8 mouse cellular contexts compared by ENCODE assay signal in the genomic region with DNA sequence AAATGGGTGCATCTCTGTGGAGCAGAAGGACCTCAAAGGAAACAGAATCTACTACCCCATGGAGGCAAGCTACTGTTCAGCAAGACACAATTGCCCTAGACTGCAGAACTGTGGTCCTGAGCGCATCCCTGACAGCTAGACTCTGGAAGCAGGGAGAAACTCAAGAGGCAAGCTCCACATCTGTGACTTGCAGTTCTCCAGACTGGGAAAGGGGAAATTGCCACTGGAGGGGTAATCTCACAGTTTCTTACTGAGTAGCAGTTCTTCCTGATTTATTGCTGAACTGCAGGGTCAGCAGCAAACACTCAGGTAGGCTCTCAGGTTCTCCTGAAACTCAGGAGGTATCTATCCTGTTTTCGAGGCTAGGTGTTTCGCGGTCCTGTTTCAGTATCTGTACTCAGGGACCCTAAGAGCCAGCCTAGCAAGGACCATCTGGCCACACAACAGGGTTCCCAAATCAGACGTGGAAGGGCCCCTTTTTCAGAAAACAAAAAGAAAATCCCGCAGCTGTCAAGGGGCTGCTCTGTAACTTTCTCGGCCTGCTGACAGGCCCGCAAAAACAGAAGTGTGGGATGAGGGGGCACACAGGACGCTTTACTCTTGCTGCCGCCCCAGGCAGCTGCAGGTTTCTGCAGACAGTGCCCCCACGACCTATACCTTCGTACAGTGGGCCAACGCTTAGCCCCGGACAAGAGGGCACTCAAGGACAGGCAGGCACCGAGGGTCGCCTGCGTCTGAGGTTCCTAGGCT. TPM values are rescaled to one million over a fixed set of nuclear protein-coding genes. Genes with fewer than 3 reads are reported as not detected.
DNase-seq lines count a peak whose midpoint lies in the region; ATAC-seq and TF ChIP-seq lines count a peak whose summit lies in the region.

No protein-coding gene starts in this region.

- H3K4me1 ChIP-seq in heart, embryonic 16.5 days (ENCODE audit: control insufficient read depth, insufficient read depth, low read length): peaks cover 20% of the 10 kb centered on the region
- peaks cover 46% of the 10 kb centered on the region for H3K4me1 ChIP-seq in G1E (ENCODE audit: insufficient read depth, low read depth, low read length)
- H3K4me1 ChIP-seq in forebrain, embryonic 11.5 days (replicated peaks; ENCODE audit: control insufficient read depth, insufficient read depth, low read length): peaks cover 6% of the 10 kb centered on the region; the same call in 1 of the 2 replicates
- H3K4me1 ChIP-seq in liver, embryonic 11.5 days (replicated peaks; ENCODE audit: control insufficient read depth, insufficient read depth, low read length): peaks cover 24% of the 10 kb centered on the region

- H3K27ac ChIP-seq in heart, embryonic 16.5 days (ENCODE audit: low read length): peak overlapping the region; percentile 91
- H3K27ac ChIP-seq in forebrain, embryonic 11.5 days (ENCODE audit: low read depth, low read length): no peak overlapping the region
- H3K27ac ChIP-seq in liver, embryonic 11.5 days (ENCODE audit: low read depth, low read length): peak overlapping the region; percentile 79

- TF ChIP-seq CTCF in G1E (IDR thresholded peaks at IDR 0.05; ENCODE audit: low read depth, low read length): no peak

- H3K27me3 ChIP-seq in heart, embryonic 16.5 days (ENCODE audit: control insufficient read depth, insufficient read depth, low read length): no peaks in the 10 kb centered on the region
- no peaks in the 10 kb centered on the region for H3K27me3 ChIP-seq in G1E (ENCODE audit: insufficient read depth, low read length)
- H3K27me3 ChIP-seq in forebrain, embryonic 11.5 days (ENCODE audit: control insufficient read depth, insufficient read depth, low read length): no peaks in the 10 kb centered on the region
- H3K27me3 ChIP-seq in liver, embryonic 11.5 days (replicated peaks; ENCODE audit: control insufficient read depth, insufficient read depth, low read length): no peaks in the 10 kb centered on the region
- H3K27me3 ChIP-seq in splenic B cell, adult 2 months (ENCODE audit: control insufficient read depth, insufficient read depth, low read length, poor library complexity, severe bottlenecking): no peaks in the 10 kb centered on the region

- H3K4me2 ChIP-seq in heart, embryonic 16.5 days (ENCODE audit: low read depth, low read length): peak overlapping the region; percentile 83
- peak overlapping the region; percentile 87 for H3K4me2 ChIP-seq in forebrain, embryonic 11.5 days (ENCODE audit: low read depth, low read length, severe bottlenecking)
- peak overlapping the region; percentile 95 for H3K4me2 ChIP-seq in liver, embryonic 11.5 days

- H3K4me3 ChIP-seq in heart, embryonic 16.5 days (ENCODE audit: low read length): peak overlapping the region; percentile 93
- H3K4me3 ChIP-seq in G1E (ENCODE audit: low read depth, low read length): peak overlapping the region; percentile 77
- H3K4me3 ChIP-seq in forebrain, embryonic 11.5 days (ENCODE audit: low read depth, low read length): peak overlapping the region; percentile 90
- H3K4me3 ChIP-seq in liver, embryonic 11.5 days (ENCODE audit: low read depth, low read length): peak overlapping the region; percentile 93

- H3K36me3 ChIP-seq in heart, embryonic 16.5 days (ENCODE audit: control insufficient read depth, insufficient read depth): no peaks in the 10 kb centered on the region; the same call in 1 of the 2 replicates
- peaks cover 39% of the 10 kb centered on the region for H3K36me3 ChIP-seq in G1E (replicated peaks)
- H3K36me3 ChIP-seq in forebrain, embryonic 11.5 days (ENCODE audit: control insufficient read depth, insufficient read depth, low read length): no peaks in the 10 kb centered on the region; the same call in 1 of the 2 replicates
- H3K36me3 ChIP-seq in liver, embryonic 11.5 days (ENCODE audit: control insufficient read depth, insufficient read depth, low read length): no peaks in the 10 kb centered on the region; the same call in 1 of the 2 replicates
- no peaks in the 10 kb centered on the region for H3K36me3 ChIP-seq in splenic B cell, adult 2 months (ENCODE audit: control insufficient read depth, insufficient read depth, low read length, poor library complexity, severe bottlenecking)

- no peaks in the 10 kb centered on the region for H3K9me3 ChIP-seq in heart, embryonic 16.5 days (replicated peaks; ENCODE audit: control insufficient read depth, low read length)
- no peaks in the 10 kb centered on the region for H3K9me3 ChIP-seq in G1E (replicated peaks)
- no peaks in the 10 kb centered on the region for H3K9me3 ChIP-seq in forebrain, embryonic 11.5 days (ENCODE audit: control insufficient read depth, low read length)
- no peaks in the 10 kb centered on the region for H3K9me3 ChIP-seq in liver, embryonic 11.5 days (ENCODE audit: control insufficient read depth, low read length)

- no peak; the same call in 1 of the 2 replicates for ATAC-seq in heart, embryonic 16.5 days (replicated peaks; ENCODE audit: extremely low read depth, insufficient read depth, low FRiP score)
- ATAC-seq in G1E (ENCODE audit: extremely low read depth, insufficient number of reproducible peaks, low FRiP score, poor library complexity, severe bottlenecking): no peak
- no peak for ATAC-seq in forebrain, embryonic 11.5 days (replicated peaks; ENCODE audit: low FRiP score)
- ATAC-seq in liver, embryonic 11.5 days (replicated peaks; ENCODE audit: low FRiP score): no peak
- ATAC-seq in CD4-positive, CD25-positive, alpha-beta regulatory T cell, adult 4 months: no peak

- peak overlapping the region; percentile 96 for H3K9ac ChIP-seq in heart, embryonic 16.5 days (ENCODE audit: low read length)
- H3K9ac ChIP-seq in forebrain, embryonic 11.5 days (ENCODE audit: low read length): peak overlapping the region; percentile 91
- peak overlapping the region; percentile 94 for H3K9ac ChIP-seq in liver, embryonic 11.5 days (ENCODE audit: low read depth, low read length)

- no peak for DNase-seq in heart, postnatal 4 days
- no peak for DNase-seq in G1E (ENCODE audit: low spot score)
- no peak for DNase-seq in forebrain, embryonic 11.5 days (ENCODE audit: low spot score)
- no peak for DNase-seq in liver, embryonic 11.5 days (ENCODE audit: low spot score)
- DNase-seq in splenic B cell, adult 2 months (ENCODE audit: low read depth, low spot score): peak; percentile 29
- DNase-seq in right cerebral cortex, postnatal 36 days (ENCODE audit: low spot score in 2 of 2): no peak

- WGBS in heart, embryonic 16.5 days: 7% methylated on average over 17 of the region's 17 CpGs
- WGBS in forebrain, embryonic 11.5 days: 16% methylated on average over 17 of the region's 17 CpGs
- 11% methylated on average over 17 of the region's 17 CpGs for WGBS in liver, embryonic 11.5 days

RNA-seq across cellular contexts. Expression of gene Capn15, which starts 0.9 kb away (rescaled TPM):
- 12.0 and 14.5 TPM in 2 replicates for polyA plus RNA-seq in heart, embryonic 16.5 days (2015; fragmentation: Nextera tagmentation; extraction: Ambion mirVana)
- total RNA-seq in heart, postnatal 4 days (2021): 10 to 100 TPM; 13.0 to 16.7 TPM
- total RNA-seq in G1E (2014; fragmentation: Nextera tagmentation): 14.6 and 17.3 TPM in 2 replicates
- total RNA-seq in G1E (2017): 2.8 and 3.2 TPM in 2 replicates
- 41.6 and 47.8 TPM in 2 replicates for polyA plus RNA-seq in G1E (2012)
- polyA plus RNA-seq in forebrain, embryonic 11.5 days (2014; fragmentation: Nextera tagmentation; extraction: Ambion mirVana): 31.4 and 33.1 TPM in 2 replicates
- polyA plus RNA-seq in liver, embryonic 11.5 days (2014; fragmentation: Nextera tagmentation; extraction: Ambion mirVana): 23.0 and 27.4 TPM in 2 replicates
- polyA plus RNA-seq in CD4-positive, CD25-positive, alpha-beta regulatory T cell, adult 4 months (2017; shearing (Covaris generic)): 1 to 10 TPM; 5.3 to 6.6 TPM

RNA-seq across cellular contexts. Expression of gene A930017K11Rik, which starts 32.4 kb away (rescaled TPM):
- 0.11 TPM in 1 of 2 replicates, not detected in the other for polyA plus RNA-seq in heart, embryonic 16.5 days (2015; fragmentation: Nextera tagmentation; extraction: Ambion mirVana)
- not detected for total RNA-seq in heart, postnatal 4 days (2021)
- total RNA-seq in G1E (2014; fragmentation: Nextera tagmentation): not detected in 2 replicates
- total RNA-seq in G1E (2017): 0.06 TPM in 1 of 2 replicates, not detected in the other
- polyA plus RNA-seq in G1E (2012): 0.03 and 0.07 TPM in 2 replicates
- polyA plus RNA-seq in forebrain, embryonic 11.5 days (2014; fragmentation: Nextera tagmentation; extraction: Ambion mirVana): not detected in 2 replicates
- polyA plus RNA-seq in liver, embryonic 11.5 days (2014; fragmentation: Nextera tagmentation; extraction: Ambion mirVana): 0.68 and 0.85 TPM in 2 replicates
- not detected for polyA plus RNA-seq in CD4-positive, CD25-positive, alpha-beta regulatory T cell, adult 4 months (2017; shearing (Covaris generic))

RNA-seq across cellular contexts. Expression of gene Nhlrc4, which starts 40.0 kb away (rescaled TPM):
- 0.06 and 0.11 TPM in 2 replicates for polyA plus RNA-seq in heart, embryonic 16.5 days (2015; fragmentation: Nextera tagmentation; extraction: Ambion mirVana)
- total RNA-seq in heart, postnatal 4 days (2021): not detected
- total RNA-seq in G1E (2014; fragmentation: Nextera tagmentation): 0.38 and 1.7 TPM in 2 replicates
- 0.33 TPM in 1 of 2 replicates, not detected in the other for total RNA-seq in G1E (2017)
- 1.1 and 2.7 TPM in 2 replicates for polyA plus RNA-seq in G1E (2012)
- 0.24 and 0.59 TPM in 2 replicates for polyA plus RNA-seq in forebrain, embryonic 11.5 days (2014; fragmentation: Nextera tagmentation; extraction: Ambion mirVana)
- polyA plus RNA-seq in liver, embryonic 11.5 days (2014; fragmentation: Nextera tagmentation; extraction: Ambion mirVana): 0.85 and 1.4 TPM in 2 replicates
- polyA plus RNA-seq in CD4-positive, CD25-positive, alpha-beta regulatory T cell, adult 4 months (2017; shearing (Covaris generic)): not detected

RNA-seq across cellular contexts. Expression of gene Pigq, which starts 40.0 kb away (rescaled TPM):
- 59.3 and 66.0 TPM in 2 replicates for polyA plus RNA-seq in heart, embryonic 16.5 days (2015; fragmentation: Nextera tagmentation; extraction: Ambion mirVana)
- total RNA-seq in heart, postnatal 4 days (2021): 10 to 100 TPM; 86.0 to 89.4 TPM
- total RNA-seq in G1E (2014; fragmentation: Nextera tagmentation) (116 and 431 TPM in 2 replicates), G1E (2017) (41.4 and 42.1 TPM in 2 replicates)
- 81.8 and 136 TPM in 2 replicates for polyA plus RNA-seq in G1E (2012)
- 65.2 and 67.1 TPM in 2 replicates for polyA plus RNA-seq in forebrain, embryonic 11.5 days (2014; fragmentation: Nextera tagmentation; extraction: Ambion mirVana)
- polyA plus RNA-seq in liver, embryonic 11.5 days (2014; fragmentation: Nextera tagmentation; extraction: Ambion mirVana): 137 and 139 TPM in 2 replicates
- polyA plus RNA-seq in CD4-positive, CD25-positive, alpha-beta regulatory T cell, adult 4 months (2017; shearing (Covaris generic)): 10 to 100 TPM; 27.8 to 49.3 TPM
